Mouse (Mus musculus) hindbrain, embryonic 13.5 days (tissue): ENCODE measurements at regions not wholly inside any gene's neighbourhood (a gene's known extent, or its start where the extent isn't known, plus 50 kb on each side); places are given as distances from the start of the nearest gene placed in this dataset.

Source experiments
- ATAC-seq: fragments of 200-750 bp; cut with Nextera tagmentation; 2 replicates; pipeline ENCODE4 v1.8.0; 2017; ENCODE audit warnings: moderate TSS enrichment; ENCODE audit not compliant: low FRiP score
- H3K27ac ChIP-seq: fragments of 300-500 bp; sonication (generic); 2 replicates; pipeline ENCODE4 v1.5.1; 2015; ENCODE audit warnings: inconsistent platforms, mild to moderate bottlenecking, moderate library complexity
- H3K27me3 ChIP-seq: fragments of 300-500 bp; sonication (generic); 2 replicates; pipeline ENCODE4 v1.6.1; 2015; ENCODE audit warnings: mild to moderate bottlenecking, inconsistent platforms
- H3K36me3 ChIP-seq: fragments of 300-500 bp; sonication (generic); 2 replicates; pipeline ENCODE4 v1.6.1; 2015; ENCODE audit warnings: mild to moderate bottlenecking, inconsistent platforms
- H3K4me1 ChIP-seq: fragments of 300-500 bp; sonication (generic); replicated peaks from 2 replicates; pipeline ENCODE4 v1.6.1; 2015; ENCODE audit warnings: inconsistent platforms
- H3K4me2 ChIP-seq: fragments of 300-500 bp; sonication (generic); 2 replicates; pipeline ENCODE4 v1.6.1; 2015; ENCODE audit warnings: inconsistent platforms, mild to moderate bottlenecking, moderate library complexity
- H3K4me3 ChIP-seq: fragments of 300-500 bp; sonication (generic); 2 replicates; pipeline ENCODE4 v1.5.1; 2015; ENCODE audit warnings: mild to moderate bottlenecking, inconsistent platforms
- H3K9ac ChIP-seq: fragments of 300-500 bp; sonication (generic); 2 replicates; pipeline ENCODE4 v1.6.1; 2015; ENCODE audit warnings: mild to moderate bottlenecking, inconsistent platforms
- H3K9me3 ChIP-seq: fragments of 300-500 bp; sonication (generic); 2 replicates; pipeline ENCODE4 v1.6.1; 2016; ENCODE audit warnings: inconsistent platforms
- WGBS: fragments of 180-500 bp; shearing (Covaris S2); methylation state at CpG from one replicate; pipeline ENCODE4 v1.1.7; 2015; 5-methylcytosine and 5-hydroxymethylcytosine counted together

DNA sequence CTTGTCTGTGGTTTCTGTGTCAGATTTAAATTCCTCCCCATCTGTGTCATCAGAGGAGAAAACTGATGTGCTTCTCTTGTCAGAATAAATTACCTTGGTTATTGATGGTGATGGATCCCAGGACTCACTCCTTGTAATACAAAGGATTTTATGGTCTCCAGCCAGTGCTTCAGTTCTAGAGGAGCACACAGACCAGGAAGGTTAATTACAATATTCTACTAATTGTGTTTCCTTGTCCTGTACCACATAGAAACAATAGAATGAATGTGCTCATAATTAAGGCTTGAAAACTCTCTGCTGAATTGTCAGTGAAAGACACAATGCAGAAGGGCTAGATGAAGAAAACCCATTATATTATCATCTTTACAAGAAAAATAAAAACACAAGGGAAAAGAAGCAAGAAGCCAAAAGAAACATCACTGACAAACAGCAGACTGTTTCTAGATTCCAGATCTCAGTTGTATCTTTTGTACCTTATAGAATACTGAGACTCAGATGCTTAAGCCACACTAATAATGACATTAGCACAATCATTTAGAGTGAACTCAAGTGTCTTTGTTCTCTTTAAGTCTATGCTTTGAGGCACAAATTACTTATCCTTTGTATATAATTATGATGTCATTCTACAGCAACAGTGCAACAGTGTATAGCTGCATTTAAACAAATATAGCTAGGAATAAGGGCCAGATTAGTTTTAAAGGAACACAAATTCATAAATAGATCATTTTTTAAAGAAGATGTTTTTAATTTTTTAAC is 3189.7 kb upstream of the Gm6569 start:
- no peak overlapping the region for H3K9ac ChIP-seq
- H3K9me3 ChIP-seq = no peaks in the 10 kb centered on the region
- no peaks in the 10 kb centered on the region for H3K4me1 ChIP-seq
- H3K36me3 ChIP-seq = no peaks in the 10 kb centered on the region
- ATAC-seq = peak; percentile 81; the same call in 1 of the 2 replicates
- no peak overlapping the region for H3K4me2 ChIP-seq
- H3K4me3 ChIP-seq = no peak overlapping the region
- no peaks in the 10 kb centered on the region for H3K27me3 ChIP-seq
- peak overlapping the region; percentile 13; the same call in 1 of the 2 replicates for H3K27ac ChIP-seq

DNA sequence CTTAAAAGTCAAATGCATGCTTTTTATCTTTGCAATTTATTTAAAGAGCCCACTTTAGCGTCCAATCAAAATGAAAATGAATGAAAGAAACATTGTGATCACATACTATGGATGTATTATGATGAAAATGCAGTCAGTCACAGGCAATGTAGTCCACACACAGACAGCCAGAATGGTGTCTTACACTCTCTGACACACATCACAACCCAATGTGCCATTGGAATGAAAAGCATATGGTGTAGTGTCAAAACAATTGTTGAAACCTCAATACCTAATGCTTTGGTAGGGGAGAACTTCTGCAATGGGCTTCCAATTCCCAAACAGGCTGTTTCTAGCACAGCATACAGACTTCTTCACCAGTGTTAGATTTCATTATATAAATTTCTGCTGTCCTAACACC is 3158.8 kb upstream of the Gm6569 start:
- no peaks in the 10 kb centered on the region for H3K4me1 ChIP-seq
- ATAC-seq = no peak
- H3K9me3 ChIP-seq = no peaks in the 10 kb centered on the region
- H3K27me3 ChIP-seq = no peaks in the 10 kb centered on the region
- H3K4me3 ChIP-seq = no peak overlapping the region
- 77% methylated on average over 1 of the region's 1 CpGs for WGBS
- H3K4me2 ChIP-seq = no peak overlapping the region
- no peaks in the 10 kb centered on the region for H3K36me3 ChIP-seq
- H3K9ac ChIP-seq = no peak overlapping the region
- H3K27ac ChIP-seq = no peak overlapping the region

DNA sequence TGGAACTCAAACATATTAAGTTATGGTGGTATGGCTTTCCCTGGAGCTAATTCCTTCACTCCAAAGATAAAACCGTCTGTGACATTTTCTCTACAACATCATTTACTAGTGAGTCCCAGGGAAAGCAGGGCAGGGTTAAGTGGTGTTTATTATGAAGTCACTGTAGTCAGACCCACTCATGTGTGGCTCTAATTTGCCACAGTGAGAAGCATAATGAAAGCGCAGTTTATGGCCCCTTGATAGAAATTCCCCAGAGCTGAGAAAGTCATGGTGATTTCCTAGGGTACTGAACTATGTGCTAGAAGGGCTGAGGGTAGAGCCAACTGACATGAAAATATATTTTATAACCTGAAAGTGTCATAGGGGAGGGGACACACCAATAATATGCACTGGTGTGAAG is 3129.8 kb upstream of the Gm6569 start:
- WGBS = 52% methylated on average over 2 of the region's 2 CpGs
- Histone ChIP-seq H3K4me3 (no peak overlapping the region), H3K4me2 (no peak overlapping the region), H3K27ac (no peak overlapping the region), H3K27me3 (no peaks in the 10 kb centered on the region), H3K36me3 (no peaks in the 10 kb centered on the region), H3K9me3 (no peaks in the 10 kb centered on the region), H3K4me1 (no peaks in the 10 kb centered on the region), H3K9ac (no peak overlapping the region)
- no peak for ATAC-seq

DNA sequence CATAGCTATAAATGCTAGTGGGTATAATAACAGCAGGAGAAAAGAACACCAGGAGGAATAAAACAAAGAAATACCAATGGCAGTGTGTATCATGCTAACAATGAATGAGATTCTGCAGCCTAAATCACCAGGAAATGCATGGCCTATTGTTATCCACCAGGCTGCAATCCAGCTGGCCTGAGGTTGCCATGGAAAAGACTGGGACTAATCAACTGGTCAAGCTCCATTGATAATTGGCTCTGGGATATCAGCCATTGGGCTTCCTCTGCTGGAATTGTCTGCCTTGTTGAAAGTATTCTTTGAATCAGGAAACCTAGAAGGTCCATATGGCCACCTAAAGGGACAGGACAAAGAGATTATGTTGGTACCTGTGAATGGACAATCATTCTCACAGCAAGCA is 3120.6 kb upstream of the Gm6569 start:
- Histone ChIP-seq H3K9me3 (no peaks in the 10 kb centered on the region), H3K27ac (no peak overlapping the region)
- ATAC-seq = peak; percentile 85

DNA sequence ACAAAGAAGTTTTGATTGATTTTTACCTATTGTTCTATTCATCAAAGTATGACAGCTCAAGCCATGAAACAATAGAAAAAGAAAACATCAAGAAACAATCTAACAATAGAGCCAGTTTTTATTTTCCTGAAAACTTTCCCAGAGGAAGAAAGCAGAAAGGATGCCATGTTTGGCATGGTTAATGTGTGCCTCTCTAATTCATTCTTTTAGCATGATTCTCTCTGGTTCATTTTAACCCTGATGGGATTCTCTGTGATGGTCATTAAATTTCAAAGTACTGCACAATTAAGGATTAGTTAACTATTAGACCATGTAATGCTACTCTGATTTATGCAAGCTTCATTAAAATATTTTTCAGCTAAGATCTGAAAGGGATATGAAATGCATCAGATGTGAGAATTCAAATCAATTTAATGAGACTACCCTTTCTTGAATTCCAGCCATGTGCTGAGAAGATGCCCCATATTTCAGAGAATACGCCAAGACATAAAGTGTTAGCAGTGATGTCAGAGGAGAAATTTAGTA is 3106.9 kb upstream of the Gm6569 start:
- H3K4me1 ChIP-seq = no peaks in the 10 kb centered on the region
- no peaks in the 10 kb centered on the region for H3K9me3 ChIP-seq
- ATAC-seq = no peak
- no peak overlapping the region for H3K27ac ChIP-seq
- H3K9ac ChIP-seq = no peak overlapping the region
- H3K4me3 ChIP-seq = no peak overlapping the region
- H3K36me3 ChIP-seq = no peaks in the 10 kb centered on the region
- no peak overlapping the region for H3K4me2 ChIP-seq
- 80% methylated on average over 1 of the region's 1 CpGs for WGBS
- no peaks in the 10 kb centered on the region for H3K27me3 ChIP-seq

More for the DNA sequence above, 3120.6 kb upstream of the Gm6569 start:
- H3K9ac ChIP-seq = no peak overlapping the region
- 0 out of 2 replicates have a peak, but pooled peaks cover 3% of the 10 kb centered on the region for H3K4me1 ChIP-seq
- no peak overlapping the region for H3K4me3 ChIP-seq
- no peaks in the 10 kb centered on the region for H3K36me3 ChIP-seq
- no peaks in the 10 kb centered on the region for H3K27me3 ChIP-seq
- H3K4me2 ChIP-seq = no peak overlapping the region

DNA sequence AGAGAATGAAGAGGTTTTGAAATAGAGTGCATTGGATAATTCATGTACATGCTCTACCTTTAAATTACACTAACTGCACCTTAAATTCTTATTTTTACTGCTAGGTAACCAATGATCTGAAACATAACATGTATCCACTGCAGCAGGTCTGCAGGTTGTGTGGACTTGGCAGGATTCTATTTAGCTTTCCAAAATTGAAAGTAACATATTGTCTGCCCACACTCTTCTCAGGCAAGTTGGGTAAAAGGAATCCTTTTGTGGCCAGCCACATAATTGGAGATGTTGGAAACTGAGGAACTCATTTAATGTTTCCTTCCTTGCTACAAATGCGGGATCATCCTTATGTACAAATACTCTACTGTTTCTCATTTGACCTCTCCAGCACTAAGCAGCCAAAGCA is 3106.4 kb upstream of the Gm6569 start:
- no peaks in the 10 kb centered on the region for H3K36me3 ChIP-seq
- no peak overlapping the region for H3K4me3 ChIP-seq
- no peak for ATAC-seq
- H3K9ac ChIP-seq = no peak overlapping the region
- no peaks in the 10 kb centered on the region for H3K4me1 ChIP-seq
- H3K27me3 ChIP-seq = no peaks in the 10 kb centered on the region
- H3K27ac ChIP-seq = no peak overlapping the region
- 97% methylated on average over 1 of the region's 1 CpGs for WGBS
- H3K4me2 ChIP-seq = no peak overlapping the region
- no peaks in the 10 kb centered on the region for H3K9me3 ChIP-seq

DNA sequence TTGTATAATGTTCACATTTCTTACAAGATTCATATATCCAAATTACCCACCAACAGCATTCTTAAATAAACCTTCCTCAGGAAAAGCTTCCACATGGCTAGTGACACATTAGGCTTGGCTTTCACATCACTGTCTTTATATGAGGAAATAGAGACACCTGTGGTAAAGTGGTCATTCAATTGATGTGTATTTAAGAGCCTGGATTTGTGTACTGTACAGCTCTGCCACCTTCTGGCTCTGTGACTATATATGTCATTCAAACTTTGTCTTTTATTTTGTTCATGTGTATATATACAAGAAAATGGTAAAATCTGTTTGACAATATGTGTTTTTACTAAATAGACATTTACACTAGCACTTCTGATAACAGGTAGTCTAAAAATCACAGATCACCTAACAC is 3090.1 kb upstream of the Gm6569 start:
- H3K4me2 ChIP-seq = no peak overlapping the region
- no peaks in the 10 kb centered on the region for H3K36me3 ChIP-seq
- ATAC-seq = no peak
- no peak overlapping the region for H3K9ac ChIP-seq
- H3K4me1 ChIP-seq = no peaks in the 10 kb centered on the region
- H3K4me3 ChIP-seq = no peak overlapping the region
- H3K27ac ChIP-seq = no peak overlapping the region
- no peaks in the 10 kb centered on the region for H3K27me3 ChIP-seq
- no peaks in the 10 kb centered on the region for H3K9me3 ChIP-seq

DNA sequence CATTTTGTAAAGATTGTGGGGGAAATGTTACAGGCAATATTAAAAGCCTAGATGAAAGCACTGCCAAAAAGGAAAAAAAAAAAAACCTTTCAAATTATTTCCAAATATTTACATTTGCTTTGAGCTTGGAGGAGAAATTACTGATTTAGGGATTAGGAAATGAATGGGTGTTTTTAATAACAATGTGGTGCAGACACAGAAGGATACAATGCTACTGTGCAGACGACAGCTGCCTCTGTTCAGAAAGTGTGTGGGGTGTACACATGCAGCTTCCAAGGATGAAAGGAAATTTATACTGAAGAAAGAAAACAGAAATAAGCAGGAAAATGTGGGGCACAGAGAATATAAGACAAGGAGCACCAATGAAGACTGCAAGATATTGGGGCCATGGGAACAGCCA is 3070.3 kb upstream of the Gm6569 start:
- Histone ChIP-seq H3K9ac (no peak overlapping the region), H3K4me3 (no peak overlapping the region), H3K4me2 (no peak overlapping the region), H3K4me1 (no peaks in the 10 kb centered on the region), H3K27me3 (no peaks in the 10 kb centered on the region), H3K27ac (no peak overlapping the region), H3K9me3 (0 out of 2 replicates have a peak, but pooled peaks cover 6% of the 10 kb centered on the region), H3K36me3 (no peaks in the 10 kb centered on the region)
- WGBS = 27% methylated on average over 1 of the region's 1 CpGs
- no peak for ATAC-seq

DNA sequence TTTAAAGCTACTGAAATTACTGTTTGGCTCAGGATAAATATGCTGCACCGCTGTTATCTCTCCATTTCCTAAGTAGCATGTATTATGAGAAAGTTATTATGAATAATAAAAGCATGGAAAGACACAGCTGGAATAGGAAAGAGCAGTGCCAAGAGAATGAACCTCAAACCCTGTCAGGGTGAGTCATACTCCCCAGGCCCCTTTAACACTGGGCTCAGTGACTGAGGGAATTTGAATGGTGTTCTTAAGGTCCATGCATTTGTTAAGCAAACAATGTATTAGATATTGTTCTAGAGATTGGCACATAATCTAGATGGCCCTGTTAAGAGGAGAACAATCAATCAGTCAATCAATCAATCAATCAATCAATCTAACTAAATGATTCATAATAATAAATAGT is 3069.8 kb upstream of the Gm6569 start:
- H3K4me3 ChIP-seq = no peak overlapping the region
- 68% methylated on average over 1 of the region's 1 CpGs for WGBS
- no peaks in the 10 kb centered on the region for H3K36me3 ChIP-seq
- 0 out of 2 replicates have a peak, but pooled peaks cover 6% of the 10 kb centered on the region for H3K9me3 ChIP-seq
- no peak overlapping the region for H3K4me2 ChIP-seq
- H3K27me3 ChIP-seq = no peaks in the 10 kb centered on the region
- H3K4me1 ChIP-seq = no peaks in the 10 kb centered on the region
- no peak overlapping the region for H3K9ac ChIP-seq
- no peak overlapping the region for H3K27ac ChIP-seq
- ATAC-seq = no peak

DNA sequence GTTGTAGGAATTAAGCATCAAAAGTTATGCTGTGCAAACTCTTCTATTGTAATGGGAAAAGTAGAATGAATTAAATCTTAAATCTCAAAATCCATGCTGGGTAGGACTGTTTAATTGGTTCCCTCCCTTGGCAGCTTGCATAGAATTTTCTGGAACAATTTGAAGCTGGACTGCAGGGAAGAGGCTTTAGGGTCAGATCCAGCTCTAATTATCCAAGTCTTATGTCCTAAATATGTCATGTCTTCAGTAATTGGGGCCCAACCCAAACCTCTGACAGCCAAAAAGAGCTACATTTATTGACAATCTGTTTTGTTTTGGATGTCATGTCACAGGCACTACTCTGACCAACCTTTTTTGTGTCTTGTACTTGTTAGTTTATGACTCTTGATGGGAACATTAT is 3068.9 kb upstream of the Gm6569 start:
- Histone ChIP-seq H3K9me3 (0 out of 2 replicates have a peak, but pooled peaks cover 6% of the 10 kb centered on the region), H3K4me1 (no peaks in the 10 kb centered on the region), H3K4me3 (no peak overlapping the region), H3K27me3 (no peaks in the 10 kb centered on the region), H3K36me3 (no peaks in the 10 kb centered on the region), H3K27ac (no peak overlapping the region), H3K9ac (no peak overlapping the region), H3K4me2 (no peak overlapping the region)
- ATAC-seq = no peak
